Mouse (Mus musculus) layer of hippocampus, adult 9-10 months (tissue): ENCODE data around the gene Dnm1.

Experiments used
- DNase-seq: peaks from one replicate; pipeline ENCODE4 v3.0.0; 2022; ENCODE audit warnings: low spot score

Dnm1 gene

GRCm38 (mm10) chr2:32339912-32340642 lies 13.1 kb downstream of the Dnm1 start:
- DNase-seq: no peak

GRCm38 (mm10) chr2:32335888-32336287 lies 17.2 kb downstream of the Dnm1 start:
- no peak for DNase-seq

DNA sequence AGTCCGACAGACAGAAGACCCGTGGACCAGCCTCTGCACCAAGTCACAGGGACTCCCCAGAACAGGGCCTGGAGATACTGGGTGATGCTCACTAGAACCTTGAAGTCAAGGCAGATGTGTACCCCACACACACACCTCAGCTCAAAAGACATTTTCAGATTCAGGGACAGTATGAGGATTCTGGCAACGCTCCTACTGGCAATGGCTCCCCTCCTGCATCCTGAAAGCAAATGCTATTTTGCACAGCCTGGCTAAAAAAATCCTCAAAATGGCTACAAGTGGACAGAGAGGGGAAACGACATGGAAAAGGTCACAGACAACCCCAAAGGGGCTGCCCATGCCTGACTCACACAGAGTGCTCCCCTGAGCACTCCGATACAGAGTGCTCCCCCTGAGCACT lies 21.0 kb downstream of the Dnm1 start:
- no peak for DNase-seq

- no peak for DNase-seq
These were observed 23.6 kb downstream of the Dnm1 start for GRCm38 (mm10) chr2:32329531-32329930.

DNA sequence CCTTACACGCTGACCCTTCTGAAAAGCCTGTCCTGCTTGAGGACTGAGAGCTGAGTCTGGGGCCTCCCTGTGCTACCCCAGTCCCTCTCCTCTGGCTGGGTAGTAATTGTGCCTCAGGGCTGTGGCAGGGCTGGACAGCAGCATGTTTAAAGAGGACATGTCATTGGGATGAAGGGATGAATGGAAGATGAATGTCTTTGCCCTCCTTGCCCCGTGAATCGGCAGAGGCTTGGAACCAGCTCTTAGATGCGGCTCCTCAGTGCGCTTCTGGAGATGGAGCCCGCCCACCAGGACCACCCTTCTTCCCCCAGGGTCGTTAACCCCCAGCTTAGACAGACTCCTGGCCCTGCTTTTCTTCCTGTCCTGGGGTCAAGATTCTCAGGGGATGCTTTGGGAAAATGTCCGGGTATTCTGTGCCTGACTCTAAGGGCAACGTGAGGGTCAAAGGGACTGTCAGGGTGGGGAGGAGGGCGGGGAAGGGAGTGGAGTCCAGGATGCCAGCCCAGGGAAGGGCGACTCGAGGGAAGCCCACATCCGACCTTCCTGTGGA lies 24.2 kb downstream of the Dnm1 start:
- no peak for DNase-seq

- DNase-seq: no peak
These were observed 25.9 kb downstream of the Dnm1 start for GRCm38 (mm10) chr2:32327200-32327599.

GRCm38 (mm10) chr2:32325342-32325741 lies 27.8 kb downstream of the Dnm1 start:
- DNase-seq: no peak

GRCm38 (mm10) chr2:32324322-32324721 lies 28.8 kb downstream of the Dnm1 start:
- DNase-seq: no peak

DNA sequence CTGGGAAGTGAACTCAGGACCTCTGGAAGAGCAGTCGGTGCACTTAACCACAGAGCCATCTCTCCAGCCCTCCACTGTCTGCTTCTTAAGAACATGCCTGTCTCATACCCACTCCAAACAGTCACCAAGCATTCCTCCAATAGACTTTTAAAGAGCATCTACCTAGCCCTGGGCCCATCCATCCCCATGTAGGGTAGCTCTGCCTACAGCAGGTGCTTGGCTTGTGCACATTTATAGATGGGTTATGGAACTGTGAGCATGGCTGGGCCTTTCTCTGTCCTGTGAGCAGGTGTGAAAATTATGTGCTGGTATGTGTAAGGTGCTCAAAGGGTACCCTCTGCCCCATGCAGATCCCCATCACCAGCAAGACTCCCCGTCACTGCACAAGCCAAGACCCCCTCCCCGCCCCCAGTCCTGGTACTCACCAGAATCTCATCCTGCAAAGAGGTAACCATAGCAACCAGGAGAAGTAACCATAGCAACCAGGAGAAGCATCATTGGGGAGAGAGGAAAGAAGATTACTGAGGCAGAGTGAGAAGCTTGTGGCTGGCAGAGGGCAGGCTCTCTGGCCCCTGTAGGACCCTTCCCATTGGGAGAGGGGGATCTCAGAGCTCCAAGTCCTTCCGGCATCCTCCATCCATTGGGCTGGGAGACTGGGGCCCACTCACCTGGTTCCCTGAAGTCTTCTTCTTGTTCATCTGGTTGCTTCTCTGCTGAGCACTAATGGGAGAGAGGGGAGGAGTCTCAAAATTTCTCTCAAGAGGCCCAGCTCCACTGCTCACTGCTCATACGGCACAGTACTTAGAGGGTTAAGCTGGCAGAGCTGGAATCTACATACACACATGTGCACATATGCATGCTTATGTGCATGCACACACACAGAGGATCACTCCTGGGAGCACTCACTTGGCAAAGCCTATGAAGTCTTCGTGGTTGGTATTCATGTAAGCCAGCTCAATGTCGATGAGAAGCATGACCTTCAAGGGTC lies 30.1 kb downstream of the Dnm1 start:
- no peak for DNase-seq

DNA sequence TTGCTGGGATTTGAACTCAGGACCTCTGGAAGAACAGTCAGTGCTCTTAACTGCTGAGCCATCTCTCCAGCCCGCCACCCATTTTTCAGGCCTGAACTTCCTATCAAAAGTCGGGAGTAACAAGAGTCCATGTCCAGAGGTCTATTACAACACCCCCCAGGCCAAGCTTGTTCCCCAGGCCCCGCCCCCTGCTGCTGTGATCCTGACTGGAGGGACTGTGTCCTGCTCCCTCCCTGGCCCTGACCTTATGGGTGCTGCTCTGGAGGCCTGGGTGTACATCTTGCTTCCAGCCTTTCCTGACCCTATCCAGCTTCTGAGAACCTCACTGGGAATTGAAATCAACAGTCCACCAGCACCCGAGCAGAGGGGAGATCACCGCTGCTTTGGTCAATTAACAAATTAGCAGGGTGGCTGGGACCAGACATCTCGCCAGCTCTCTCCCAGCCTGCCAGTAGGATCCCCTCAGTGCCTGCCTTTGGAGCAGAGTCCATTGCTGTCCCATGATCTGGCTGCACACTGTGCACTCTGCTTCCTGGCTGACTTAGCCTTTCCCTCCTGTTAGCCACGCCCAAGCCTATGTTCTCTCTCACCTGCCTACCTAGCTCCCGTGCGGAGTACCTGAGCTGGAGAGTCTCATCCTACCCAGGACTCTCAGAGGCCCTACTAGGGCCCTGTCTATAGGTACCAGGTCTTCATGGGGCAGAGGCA lies 31.4 kb downstream of the Dnm1 start:
- DNase-seq: no peak

GRCm38 (mm10) chr2:32320721-32321120 lies 32.4 kb downstream of the Dnm1 start:
- no peak for DNase-seq

GRCm38 (mm10) chr2:32319586-32320580 lies 33.3 kb downstream of the Dnm1 start:
- no peak for DNase-seq

DNA sequence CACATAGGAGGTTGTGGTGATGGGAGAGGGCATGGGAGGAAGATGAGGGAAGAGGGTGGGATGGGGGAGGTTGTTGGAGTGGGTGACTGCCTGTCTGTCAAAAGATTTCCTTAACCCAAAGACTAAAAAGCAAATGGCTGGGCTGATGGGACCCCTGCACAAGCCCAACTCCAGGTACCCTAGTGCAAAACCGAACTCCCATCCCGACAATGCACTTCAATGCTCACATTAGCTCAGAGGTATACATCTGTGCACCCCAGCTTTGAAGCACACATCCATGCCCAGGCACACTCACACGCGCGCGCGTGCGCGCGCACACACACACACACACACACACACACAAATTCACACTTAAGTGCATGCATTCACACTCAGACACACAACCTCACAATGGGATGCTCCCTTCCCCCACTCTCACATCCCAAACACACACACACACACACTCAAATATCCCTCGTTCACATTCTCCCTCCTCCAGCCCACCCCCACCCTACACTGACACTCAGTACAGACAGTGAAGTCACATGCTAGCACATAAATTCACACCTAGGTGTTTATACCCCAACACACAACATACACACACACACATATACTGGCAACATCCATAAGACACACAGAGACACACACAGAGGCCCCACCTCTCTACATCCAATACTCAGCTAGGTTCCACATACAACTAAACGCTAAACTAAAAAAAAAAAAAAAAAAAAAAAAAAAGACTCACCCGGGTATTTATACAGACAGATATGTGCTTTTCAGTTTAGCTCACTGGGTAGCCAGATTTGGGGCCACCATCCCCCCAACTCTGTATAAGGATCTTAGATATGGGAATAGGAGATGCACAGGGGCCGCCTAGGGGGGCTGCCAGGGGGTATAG lies 34.2 kb downstream of the Dnm1 start:
- DNase-seq: no peak

GRCm38 (mm10) chr2:32317791-32318417 lies 35.2 kb downstream of the Dnm1 start:
- no peak for DNase-seq

- DNase-seq: no peak
These were observed 36.1 kb downstream of the Dnm1 start for GRCm38 (mm10) chr2:32316887-32317656.

DNA sequence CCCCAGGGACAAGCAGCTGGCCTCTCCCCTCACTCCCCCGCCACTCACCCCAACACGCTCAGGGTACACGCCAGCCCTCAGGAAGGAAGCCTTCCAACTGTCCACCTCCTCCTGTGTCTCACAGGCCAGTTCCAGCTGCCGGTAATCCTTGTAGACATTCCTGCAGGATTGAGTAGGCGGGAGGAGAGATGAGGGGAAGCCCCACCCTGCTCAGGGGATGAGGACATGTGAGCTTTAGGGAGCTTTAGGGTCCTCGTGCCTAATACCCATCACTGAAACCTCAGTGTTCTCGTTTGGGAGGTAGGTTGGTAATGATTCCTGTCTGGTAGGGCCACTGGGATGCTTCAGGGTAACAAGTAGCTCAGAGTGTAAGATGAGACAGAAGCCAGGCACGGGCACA lies 37.4 kb downstream of the Dnm1 start:
- DNase-seq: no peak

DNA sequence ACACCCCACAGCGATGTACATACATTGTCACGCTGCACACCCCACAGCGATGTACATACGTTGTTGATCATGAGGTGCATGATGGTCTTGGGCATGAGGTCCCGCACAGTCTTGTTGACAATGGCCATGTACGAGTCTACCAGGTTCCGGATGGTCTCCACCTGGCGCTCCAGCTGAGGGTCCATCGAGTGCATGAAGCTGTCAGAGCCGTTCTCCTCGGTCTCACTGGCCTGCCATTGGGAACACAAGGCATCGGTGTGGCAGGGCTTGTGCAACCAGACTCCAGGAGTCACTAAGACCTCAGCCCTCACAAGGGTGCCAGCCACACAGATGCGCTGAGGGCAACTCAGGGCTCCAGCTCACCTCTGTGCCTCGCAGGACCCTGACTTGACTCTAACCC lies 38.3 kb downstream of the Dnm1 start:
- DNase-seq: no peak

GRCm38 (mm10) chr2:32312318-32312964 lies 40.7 kb downstream of the Dnm1 start:
- no peak for DNase-seq
